Mouse (Mus musculus) adipocyte (in vitro differentiated cells): Measurements from ENCODE around the gene Fkbpl.
A peak's percentile ranks its signal among the peaks of the same experiment; 100 is the strongest.

Experiments used
- DNase-seq: peaks from one replicate; pipeline ENCODE4 v3.0.0-alpha.2; 2016; ENCODE audit warnings: low spot score

The Fkbpl gene

GRCm38 (mm10) chr17:34627093-34627942 is 17.2 kb upstream of the Fkbpl start:
- peak; percentile 89 for DNase-seq

- DNase-seq = peak; percentile 59
Measured at GRCm38 (mm10) chr17:34627943-34628643, 16.5 kb upstream of the Fkbpl start, which contains the start of gene Ppt2. TSS of gene Ppt2 (minus strand) at chr17:34628510.

- no peak for DNase-seq
Measured at GRCm38 (mm10) chr17:34628644-34628967, 16.0 kb upstream of the Fkbpl start.

GRCm38 (mm10) chr17:34629221-34629751 is 15.3 kb upstream of the Fkbpl start, which contains the start of gene Prrt1:
TSS of gene Prrt1 (plus strand) at chr17:34629533.
- DNase-seq = no peak

GRCm38 (mm10) chr17:34629796-34630603 is 14.6 kb upstream of the Fkbpl start:
- DNase-seq = no peak

DNA sequence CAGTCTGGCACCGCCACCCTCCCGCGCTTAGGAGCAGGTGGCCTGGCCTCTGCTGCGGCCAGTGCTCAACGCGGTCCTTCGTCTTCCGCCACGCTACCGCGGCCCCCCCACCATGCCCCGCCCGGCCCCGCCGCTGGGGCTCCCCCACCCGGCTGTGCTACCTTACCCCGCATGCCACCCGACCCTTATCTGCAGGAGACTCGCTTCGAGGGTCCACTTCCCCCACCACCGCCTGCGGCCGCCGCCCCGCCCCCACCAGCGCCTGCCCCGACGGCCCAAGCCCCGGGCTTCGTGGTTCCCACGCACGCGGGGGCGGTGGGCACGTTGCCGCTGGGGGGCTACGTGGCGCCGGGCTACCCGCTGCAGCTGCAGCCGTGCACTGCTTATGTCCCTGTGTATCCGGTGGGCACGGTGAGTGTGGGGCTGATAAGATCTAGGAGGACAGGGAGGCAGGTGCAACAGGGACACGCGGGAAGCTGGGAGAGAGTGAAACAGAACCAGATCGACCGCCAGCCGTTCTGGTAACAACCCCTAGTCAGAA is 13.7 kb upstream of the Fkbpl start:
- DNase-seq = no peak

DNA sequence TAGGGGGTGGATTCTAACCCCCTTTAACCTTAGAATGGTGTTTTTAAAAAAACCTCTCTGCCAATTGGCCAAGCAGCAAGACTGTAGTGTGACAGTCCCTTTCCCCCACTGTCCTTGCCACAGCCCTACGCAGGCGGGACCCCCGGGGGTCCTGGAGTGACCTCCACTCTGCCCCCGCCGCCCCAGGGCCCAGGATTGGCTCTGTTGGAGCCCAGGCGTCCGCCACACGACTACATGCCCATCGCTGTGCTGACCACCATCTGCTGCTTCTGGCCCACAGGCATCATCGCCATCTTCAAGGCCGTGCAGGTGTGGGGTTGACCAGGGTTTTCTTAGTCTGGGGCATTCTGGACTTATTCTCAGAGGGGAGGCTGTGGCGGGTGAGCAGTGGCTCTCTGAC is 12.9 kb upstream of the Fkbpl start:
- DNase-seq = no peak

GRCm38 (mm10) chr17:34632261-34632691 is 12.3 kb upstream of the Fkbpl start:
- no peak for DNase-seq

GRCm38 (mm10) chr17:34635671-34636070 is 8.9 kb upstream of the Fkbpl start:
- DNase-seq = no peak

- peak; percentile 62 for DNase-seq
Measured at GRCm38 (mm10) chr17:34637459-34637858, 7.1 kb upstream of the Fkbpl start.

GRCm38 (mm10) chr17:34639461-34640255 is 4.9 kb upstream of the Fkbpl start:
- DNase-seq = peak; percentile 94

GRCm38 (mm10) chr17:34640778-34641601 is 3.6 kb upstream of the Fkbpl start:
- peak; percentile 94 for DNase-seq

DNA sequence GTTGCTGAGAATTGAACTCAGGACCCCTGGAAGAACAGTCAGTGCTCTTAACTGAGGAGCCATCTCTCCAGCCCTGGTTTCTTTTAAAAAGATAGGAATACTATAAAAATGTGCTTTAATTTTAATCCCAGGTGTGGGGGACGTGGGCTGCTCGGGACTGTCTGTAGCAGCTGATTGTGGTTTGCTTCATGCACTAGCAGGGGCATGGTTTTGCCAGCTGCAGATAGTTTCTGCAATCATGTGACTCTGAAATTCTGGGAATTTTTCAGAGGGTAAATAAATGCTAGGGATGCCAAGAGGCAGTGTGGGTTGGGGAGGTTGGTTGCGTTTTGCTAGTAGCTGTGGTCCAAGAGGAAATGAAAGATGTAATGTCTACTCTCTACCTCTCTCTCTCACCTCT is 2.6 kb upstream of the Fkbpl start:
- DNase-seq = no peak

DNA sequence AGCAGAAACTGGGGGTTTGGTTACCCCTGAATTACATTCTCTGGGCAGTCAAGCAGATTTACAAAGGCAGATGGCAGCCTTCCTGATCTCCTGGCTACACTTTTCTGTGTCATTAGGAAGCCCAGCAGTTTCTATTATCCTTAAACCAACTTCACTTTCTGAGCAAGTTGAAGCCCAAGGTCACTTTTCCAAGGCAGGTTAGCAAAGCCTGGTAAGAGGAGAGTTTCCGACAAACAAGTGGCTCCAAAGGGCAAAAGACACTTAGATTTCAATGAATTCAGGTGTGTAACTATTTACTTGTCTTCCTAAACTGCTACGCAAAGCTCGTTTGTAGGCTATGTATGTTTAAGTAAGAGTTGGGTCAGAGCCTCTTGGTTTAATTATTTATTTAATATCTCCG is 1.2 kb upstream of the Fkbpl start:
- no peak for DNase-seq

- DNase-seq = peak; percentile 58
Measured at GRCm38 (mm10) chr17:34643944-34644343, 620 bp upstream of the Fkbpl start.

- no peak for DNase-seq
Measured at GRCm38 (mm10) chr17:34645256-34645829, 779 bp downstream of the Fkbpl start.

GRCm38 (mm10) chr17:34645831-34646511 is 1.4 kb downstream of the Fkbpl start:
- no peak for DNase-seq

GRCm38 (mm10) chr17:34646906-34647787 is 2.6 kb downstream of the Fkbpl start, which contains the start of gene Atf6b:
TSS of gene Atf6b (plus strand) at chr17:34647146.
- peak; percentile 99 for DNase-seq
